Mouse (Mus musculus): ENCODE data around the gene Stat6.

DNA sequence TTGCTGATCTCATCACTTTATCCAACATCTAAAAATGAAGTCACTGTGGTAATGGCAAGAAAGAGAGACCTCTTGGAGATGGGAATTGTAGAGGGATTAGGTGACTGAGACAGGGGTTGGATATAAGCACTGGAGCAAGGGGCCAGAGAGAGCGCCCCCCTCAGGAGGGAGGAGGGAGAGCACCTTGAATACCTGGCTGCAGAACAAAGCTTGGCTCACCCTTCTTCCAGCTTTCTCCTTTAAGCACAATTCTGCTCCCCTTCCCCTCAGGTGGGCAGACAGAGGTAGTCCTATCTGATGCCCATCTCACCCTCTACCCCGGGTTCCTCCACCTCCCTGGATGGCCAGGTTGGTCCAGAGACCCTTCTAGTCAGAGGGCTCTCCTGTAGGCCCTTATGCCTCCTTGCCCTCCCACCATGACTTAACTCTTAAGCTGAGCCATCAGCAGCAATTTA, 62.0 kb downstream of the Stat6 start, which contains the start of gene Myo1a:
- no peak for TF ChIP-seq CTCF (IDR thresholded peaks at IDR 0.05; ENCODE audit: insufficient read depth, low read depth, low read length)
- no peak for TF ChIP-seq POLR2A (IDR thresholded peaks at IDR 0.05; ENCODE audit: insufficient read depth, low read depth, low read length)
